Mouse (Mus musculus) heart, embryonic 15.5 days (tissue): ENCODE results near the gene Lag3. TPM values are rescaled to one million over a fixed set of nuclear protein-coding genes. Genes with fewer than 3 reads are reported as not detected.

ENCODE experiments used
- ATAC-seq: fragments of 200-750 bp; cut with Nextera tagmentation; replicated peaks from 2 replicates; pipeline ENCODE4 v1.8.0; 2017; ENCODE audit warnings: low read depth, moderate TSS enrichment; ENCODE audit not compliant: insufficient number of reproducible peaks, insufficient read depth, low FRiP score
- H3K27ac ChIP-seq: fragments of 300-500 bp; sonication (generic); 2 replicates; pipeline ENCODE4 v1.5.1; 2015; ENCODE audit warnings: mild to moderate bottlenecking, inconsistent platforms
- H3K27me3 ChIP-seq: fragments of 300-500 bp; sonication (generic); 2 replicates; pipeline ENCODE4 v1.6.1; 2015; ENCODE audit warnings: inconsistent platforms
- H3K36me3 ChIP-seq: fragments of 300-500 bp; sonication (generic); 2 replicates; pipeline ENCODE4 v1.6.1; 2015; ENCODE audit warnings: mild to moderate bottlenecking, inconsistent platforms
- H3K4me1 ChIP-seq: fragments of 300-500 bp; sonication (generic); replicated peaks from 2 replicates; pipeline ENCODE4 v1.6.1; 2015; ENCODE audit warnings: inconsistent platforms
- H3K4me2 ChIP-seq: fragments of 300-500 bp; sonication (generic); 2 replicates; pipeline ENCODE4 v1.6.1; 2015; ENCODE audit warnings: inconsistent platforms, mild to moderate bottlenecking, moderate library complexity
- H3K4me3 ChIP-seq: fragments of 300-500 bp; sonication (generic); 2 replicates; pipeline ENCODE4 v1.5.1; 2015; ENCODE audit warnings: mild to moderate bottlenecking, inconsistent platforms
- H3K9ac ChIP-seq: fragments of 300-500 bp; sonication (generic); 2 replicates; pipeline ENCODE4 v1.6.1; 2015; ENCODE audit warnings: mild to moderate bottlenecking, inconsistent platforms
- H3K9me3 ChIP-seq: fragments of 300-500 bp; sonication (generic); replicated peaks from 2 replicates; pipeline ENCODE4 v1.6.1; 2016; ENCODE audit warnings: inconsistent platforms
- WGBS: fragments of 180-500 bp; shearing (Covaris S2); methylation state at CpG from one replicate; pipeline ENCODE4 v1.1.7; 2015; ENCODE audit warnings: mixed read lengths; 5-methylcytosine and 5-hydroxymethylcytosine counted together
- polyA plus RNA-seq: library from polyadenylated mRNA; unstranded; fragments of >200 nt; fragmentation: Nextera tagmentation; extraction: Ambion mirVana; gene quantifications from 2 replicates; pipeline ENCODE4 v1.2.1, GENCODE M21; 2015

The Lag3 gene
- polyA plus RNA-seq, 1 experiment from 2014 or later = 1.2 TPM

DNA sequence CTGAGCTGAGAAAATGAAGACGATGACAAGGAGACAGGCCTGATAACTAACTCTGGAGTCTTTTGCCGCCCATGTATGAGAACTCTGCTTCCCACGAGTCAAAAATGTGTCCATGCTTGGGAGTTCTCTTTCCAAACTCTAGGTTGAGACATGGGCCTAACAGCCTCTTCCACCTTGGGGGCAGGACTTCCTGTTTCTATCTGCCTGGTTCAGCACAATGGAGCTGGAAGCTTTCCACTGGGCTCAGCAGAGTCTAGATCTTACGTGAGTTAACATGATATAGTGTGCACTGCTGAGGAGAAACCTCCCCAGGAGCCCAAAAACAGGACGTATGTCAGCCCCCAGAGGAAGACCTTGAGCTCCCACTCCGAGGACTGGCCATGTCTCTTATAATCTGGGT lies 1.7 kb upstream of the Lag3 start:
- 52% methylated on average over 6 of the region's 6 CpGs for whole genome bisulfite sequencing
- Histone ChIP-seq H3K4me3 (no peak overlapping the region), H3K4me1 (peaks cover 55% of the 10 kb centered on the region), H3K27me3 (peaks cover 12% of the 10 kb centered on the region), H3K36me3 (peaks cover 21% of the 10 kb centered on the region), H3K27ac (0 out of 2 replicates have a peak overlapping the region, but pooled peaks have one; percentile 28), H3K9me3 (no peaks in the 10 kb centered on the region), H3K9ac (no peak overlapping the region), H3K4me2 (no peak overlapping the region)
- ATAC-seq = no peak

DNA sequence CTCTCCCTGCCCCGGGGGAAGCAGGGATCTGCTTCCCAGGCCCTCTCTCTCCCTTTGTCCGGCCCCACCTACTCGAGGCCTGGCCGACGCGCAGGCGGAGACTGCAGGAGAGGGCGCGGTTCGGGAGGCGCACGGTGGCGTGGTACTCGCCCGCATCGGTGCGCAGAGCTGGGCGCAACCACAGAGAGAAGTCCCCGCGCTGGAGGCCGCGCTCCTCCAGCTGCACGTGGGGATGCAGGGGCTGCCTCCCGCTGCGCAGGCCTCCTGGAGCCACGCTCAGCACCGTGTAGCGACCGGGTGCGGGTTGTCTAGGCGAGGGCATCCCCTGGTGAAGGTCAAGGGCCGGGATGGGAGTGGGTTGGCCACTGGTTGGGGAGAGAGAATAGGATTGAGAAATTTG lies 1.5 kb downstream of the Lag3 start:
- peak overlapping the region; percentile 55 for H3K4me2 ChIP-seq
- H3K27me3 ChIP-seq = peaks cover 12% of the 10 kb centered on the region
- WGBS = 10% methylated on average over 32 of the region's 32 CpGs
- H3K4me3 ChIP-seq = peak overlapping the region; percentile 20; the same call in 1 of the 2 replicates
- no peak overlapping the region for H3K27ac ChIP-seq
- no peaks in the 10 kb centered on the region for H3K9me3 ChIP-seq
- peaks cover 41% of the 10 kb centered on the region for H3K4me1 ChIP-seq
- no peak for ATAC-seq
- peaks cover 18% of the 10 kb centered on the region for H3K36me3 ChIP-seq
- H3K9ac ChIP-seq = peak overlapping the region; percentile 40

DNA sequence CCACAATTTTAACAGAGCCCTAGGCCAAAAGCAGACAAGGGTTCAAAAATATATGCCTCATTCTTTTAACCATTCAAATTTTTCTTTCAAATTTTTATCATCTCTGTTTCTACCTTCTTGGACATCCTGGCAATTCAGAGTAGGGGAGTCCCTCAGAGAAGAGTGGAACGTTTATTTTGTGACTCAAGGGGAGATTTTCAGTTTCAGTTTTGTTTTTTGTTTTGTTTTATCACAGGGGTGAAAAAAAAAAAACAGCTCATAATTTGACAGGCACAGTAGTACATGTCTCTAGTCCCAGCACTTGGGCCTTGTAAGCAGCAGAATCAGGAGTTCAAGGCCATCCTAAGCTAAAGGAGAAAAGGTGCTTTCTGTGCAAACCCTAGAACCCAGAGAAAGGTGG lies 3.7 kb downstream of the Lag3 start:
- Histone ChIP-seq H3K27ac (no peak overlapping the region), H3K9ac (no peak overlapping the region), H3K4me1 (peaks cover 32% of the 10 kb centered on the region), H3K4me2 (no peak overlapping the region), H3K9me3 (no peaks in the 10 kb centered on the region), H3K4me3 (no peak overlapping the region), H3K36me3 (no peaks in the 10 kb centered on the region), H3K27me3 (peaks cover 12% of the 10 kb centered on the region)
- WGBS = 77% methylated on average over 1 of the region's 1 CpGs
- ATAC-seq = no peak

DNA sequence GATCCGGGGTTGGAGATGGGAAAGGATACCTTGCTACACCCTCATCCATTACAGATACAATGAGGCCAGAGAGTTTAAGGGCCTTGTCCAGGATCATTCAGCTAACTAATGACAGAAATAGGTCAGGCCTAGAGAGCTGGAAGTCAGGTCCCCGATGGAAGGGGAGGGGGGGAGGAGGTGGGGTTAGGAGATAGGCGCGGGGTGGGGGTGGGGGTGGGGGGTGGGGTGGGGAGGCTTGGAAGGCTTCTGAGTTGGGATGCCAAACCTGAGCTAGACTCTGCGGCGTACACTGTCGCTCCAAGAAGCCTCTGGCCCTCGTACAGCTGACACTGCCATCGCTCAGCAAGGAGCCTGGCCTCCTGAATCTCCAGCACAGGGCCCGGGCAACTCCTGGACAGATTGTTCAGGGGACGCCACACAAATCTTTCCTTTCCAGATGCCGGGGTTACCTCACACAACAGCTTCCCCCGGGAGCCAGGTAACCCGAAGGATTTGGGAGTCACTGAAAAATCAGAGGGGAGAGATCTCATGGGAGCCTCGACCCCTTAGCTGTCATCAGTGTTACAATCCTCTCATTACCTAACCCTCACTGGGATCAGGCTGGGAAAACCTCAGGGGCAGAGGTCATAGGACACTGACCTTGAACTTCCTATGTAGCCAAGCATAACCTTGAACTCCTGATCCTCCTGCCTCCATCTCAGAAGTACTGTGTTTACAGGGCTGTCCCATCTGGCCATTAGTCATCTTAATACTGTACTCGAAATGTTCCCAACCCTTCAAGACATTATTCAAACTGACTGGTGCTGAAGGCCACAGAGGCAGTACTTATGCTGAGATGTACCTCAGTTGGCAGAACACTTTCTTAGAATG lies 6.3 kb downstream of the Lag3 start:
- Histone ChIP-seq H3K27ac (peak overlapping the region; percentile 99), H3K4me1 (peaks cover 18% of the 10 kb centered on the region), H3K4me3 (peak overlapping the region; percentile 57), H3K4me2 (peak overlapping the region; percentile 78), H3K9me3 (no peaks in the 10 kb centered on the region), H3K27me3 (peaks cover 8% of the 10 kb centered on the region), H3K36me3 (no peaks in the 10 kb centered on the region), H3K9ac (peak overlapping the region; percentile 58; the same call in 1 of the 2 replicates)
- ATAC-seq = no peak
- WGBS = 51% methylated on average over 13 of the region's 16 CpGs

DNA sequence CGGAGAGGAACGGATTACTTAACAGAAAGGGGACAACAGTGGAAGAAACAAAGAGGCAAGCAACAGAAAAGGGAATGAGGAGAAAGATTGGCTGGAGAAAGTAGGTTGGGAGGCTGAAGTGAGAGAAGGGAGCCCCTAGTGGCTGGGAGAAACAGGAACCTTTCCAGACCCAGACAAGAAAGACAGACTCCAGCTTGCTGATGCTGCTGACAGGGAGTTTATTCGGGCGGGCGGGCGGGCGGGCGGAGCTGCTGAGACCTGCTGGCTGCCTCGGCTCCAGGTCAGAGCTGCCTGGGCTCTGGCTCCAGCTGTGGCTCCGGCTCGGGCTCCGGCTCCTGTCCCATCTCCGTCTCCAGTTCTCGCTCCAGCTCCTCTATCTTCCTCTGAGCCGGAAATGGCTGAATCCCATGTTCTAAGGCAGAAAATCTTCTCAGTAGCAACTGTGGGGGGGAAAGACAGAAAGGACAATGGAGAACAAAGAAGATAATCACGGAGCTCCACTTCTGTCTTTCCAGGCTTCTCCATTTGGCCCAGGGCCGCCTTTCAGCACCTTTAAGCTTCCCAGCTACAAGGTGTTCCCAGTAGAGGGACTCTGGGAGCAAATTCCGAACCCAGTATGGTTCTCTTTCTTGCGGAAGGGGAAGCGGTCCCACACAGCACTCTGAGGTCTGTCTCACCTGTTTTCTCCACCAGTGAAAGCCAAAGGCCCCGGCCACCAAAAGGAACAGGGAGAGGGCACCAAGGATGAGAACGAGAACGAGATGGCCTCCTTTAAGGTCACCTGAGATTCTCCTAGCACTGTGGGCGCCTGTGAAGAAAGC lies 7.1 kb downstream of the Lag3 start:
- 8% methylated on average over 24 of the region's 24 CpGs for WGBS
- no peaks in the 10 kb centered on the region for H3K36me3 ChIP-seq
- peak overlapping the region; percentile 57 for H3K4me3 ChIP-seq
- peak overlapping the region; percentile 78 for H3K4me2 ChIP-seq
- H3K9ac ChIP-seq = peak overlapping the region; percentile 58
- H3K27me3 ChIP-seq = no peaks in the 10 kb centered on the region
- peaks cover 11% of the 10 kb centered on the region for H3K4me1 ChIP-seq
- peak overlapping the region; percentile 99 for H3K27ac ChIP-seq
- peak; percentile 83 for ATAC-seq
- no peaks in the 10 kb centered on the region for H3K9me3 ChIP-seq

DNA sequence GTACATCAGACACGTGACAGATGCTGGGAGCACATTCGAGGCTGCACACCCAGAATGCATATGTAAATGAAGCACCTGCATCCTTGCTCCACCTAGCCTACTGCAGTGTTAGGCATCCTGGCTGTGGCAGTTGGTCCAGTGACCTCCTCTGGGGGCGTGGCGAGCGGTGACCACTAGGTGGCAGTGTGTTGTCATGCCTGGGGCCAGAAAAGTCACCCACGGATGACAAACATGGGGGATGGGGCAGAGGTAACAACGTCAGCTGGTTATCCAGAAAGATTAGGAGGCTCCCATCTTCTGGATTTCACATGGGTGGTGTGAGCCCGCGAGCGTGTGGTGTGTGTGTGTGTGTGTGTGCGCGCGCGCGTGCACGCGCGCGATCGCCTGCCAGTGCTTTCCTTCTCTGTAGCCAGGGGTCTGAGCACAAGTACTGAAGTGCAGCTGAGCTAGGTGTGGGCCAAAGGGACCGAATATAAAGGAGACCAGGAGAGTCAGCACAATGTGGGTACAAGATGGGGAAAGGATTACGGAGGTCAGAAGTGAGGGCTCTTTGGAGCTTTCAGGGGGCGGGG lies 7.8 kb downstream of the Lag3 start:
- no peaks in the 10 kb centered on the region for H3K9me3 ChIP-seq
- peak overlapping the region; percentile 99 for H3K27ac ChIP-seq
- H3K27me3 ChIP-seq = no peaks in the 10 kb centered on the region
- no peaks in the 10 kb centered on the region for H3K36me3 ChIP-seq
- peak overlapping the region; percentile 78 for H3K4me2 ChIP-seq
- under 1% methylated on average over 23 of the region's 23 CpGs for WGBS
- ATAC-seq = peak; percentile 83
- H3K4me1 ChIP-seq = peaks cover 11% of the 10 kb centered on the region
- peak overlapping the region; percentile 57 for H3K4me3 ChIP-seq
- peak overlapping the region; percentile 58 for H3K9ac ChIP-seq

DNA sequence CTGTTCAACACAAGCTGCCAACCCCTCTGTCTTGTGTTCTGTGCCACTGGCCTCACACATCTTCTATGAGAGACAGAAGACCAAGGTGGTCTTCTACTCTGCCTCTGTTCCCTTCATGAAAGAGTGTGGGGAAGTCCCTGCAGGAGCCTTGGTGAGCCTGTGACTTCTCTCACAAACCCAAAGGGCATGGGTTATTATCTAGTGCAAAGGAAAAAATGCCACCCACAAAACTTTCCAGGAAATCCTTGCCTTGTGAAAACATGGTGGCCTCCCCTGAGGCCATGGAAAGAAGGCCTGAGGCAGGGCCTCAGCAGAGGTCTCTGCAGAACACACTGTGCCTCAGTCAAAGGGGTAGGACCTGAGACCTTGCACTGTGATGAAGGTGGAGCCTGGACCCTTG lies 9.7 kb downstream of the Lag3 start:
- Histone ChIP-seq H3K4me1 (peaks cover 11% of the 10 kb centered on the region), H3K27me3 (no peaks in the 10 kb centered on the region), H3K36me3 (no peaks in the 10 kb centered on the region), H3K4me2 (no peak overlapping the region), H3K9ac (no peak overlapping the region), H3K4me3 (no peak overlapping the region), H3K27ac (no peak overlapping the region), H3K9me3 (no peaks in the 10 kb centered on the region)
- no peak for ATAC-seq

DNA sequence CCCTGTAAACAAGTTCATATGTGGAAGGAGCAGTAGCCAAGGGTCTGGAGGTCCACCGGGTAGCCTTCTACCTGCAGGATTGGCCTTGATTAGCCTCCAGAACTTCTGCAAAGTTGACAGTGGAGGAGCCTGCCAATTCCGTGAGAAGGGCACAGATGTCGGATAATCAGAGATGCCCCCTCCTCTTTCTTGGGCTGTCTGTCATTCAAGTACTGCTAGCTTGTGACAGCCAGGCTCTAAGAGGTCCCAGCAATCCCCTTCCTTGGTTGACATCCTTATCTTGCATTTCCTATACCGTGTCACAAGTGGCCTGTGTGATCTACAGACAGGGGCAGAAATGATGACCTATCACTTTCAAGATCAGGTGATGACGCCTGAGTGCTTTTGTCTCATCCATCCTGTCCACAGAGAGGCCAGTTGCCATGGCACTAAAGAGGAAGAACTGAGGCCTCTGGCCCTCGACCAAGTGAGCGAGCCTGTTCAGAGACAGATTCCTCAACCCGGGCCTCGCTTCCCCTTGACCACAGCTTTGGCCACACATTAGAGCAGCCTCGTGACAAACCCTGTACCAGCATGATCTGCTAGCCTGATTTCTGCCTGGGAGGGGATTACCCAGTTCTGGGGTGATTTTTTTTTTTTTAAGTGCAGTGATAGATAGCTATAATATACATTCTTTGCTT lies 10.6 kb downstream of the Lag3 start:
- Histone ChIP-seq H3K4me3 (no peak overlapping the region), H3K27ac (peak overlapping the region; percentile 18; the same call in 1 of the 2 replicates), H3K36me3 (no peaks in the 10 kb centered on the region), H3K4me2 (no peak overlapping the region), H3K4me1 (peaks cover 11% of the 10 kb centered on the region), H3K27me3 (no peaks in the 10 kb centered on the region), H3K9ac (no peak overlapping the region), H3K9me3 (no peaks in the 10 kb centered on the region)
- 30% methylated on average over 10 of the region's 10 CpGs for WGBS
- ATAC-seq = no peak

DNA sequence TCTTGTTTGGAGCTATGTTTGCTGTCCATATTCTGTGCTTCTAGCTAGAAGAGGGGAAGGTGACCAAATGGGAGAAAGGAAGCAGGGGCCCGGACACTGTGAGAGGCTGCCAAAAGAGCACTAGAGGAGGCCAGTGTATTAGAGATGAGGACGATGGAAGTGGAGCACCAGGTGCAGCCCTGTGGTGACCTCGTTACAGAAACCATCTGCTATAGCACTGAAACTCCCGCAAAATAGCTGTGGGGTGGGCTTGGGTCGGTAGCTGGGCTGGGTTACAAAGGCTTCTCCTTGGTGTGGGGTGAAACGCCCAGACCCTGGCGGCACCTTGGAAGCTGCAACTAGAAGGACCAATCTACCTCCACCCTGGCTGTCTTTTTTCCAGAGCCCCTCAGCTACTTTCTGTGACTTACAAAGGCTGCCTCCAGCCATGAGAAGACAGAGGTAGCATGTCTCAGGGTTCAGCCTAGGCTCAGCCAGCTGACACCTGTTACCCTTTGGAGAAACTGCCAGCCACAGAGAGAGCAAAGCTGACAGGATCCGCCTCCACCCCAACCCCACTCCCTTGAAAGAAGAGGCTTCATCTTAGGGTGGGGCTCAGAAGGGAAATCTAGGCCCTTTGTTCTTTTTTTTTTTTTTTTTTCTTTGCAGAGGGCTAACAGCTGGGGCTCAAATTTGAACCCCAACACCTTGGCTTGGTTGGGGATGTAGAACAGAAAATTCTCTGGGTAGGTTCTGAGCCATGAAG lies 11.3 kb downstream of the Lag3 start:
- H3K4me1 ChIP-seq = peaks cover 8% of the 10 kb centered on the region
- no peak overlapping the region for H3K9ac ChIP-seq
- 67% methylated on average over 8 of the region's 8 CpGs for WGBS
- H3K36me3 ChIP-seq = no peaks in the 10 kb centered on the region
- H3K4me3 ChIP-seq = no peak overlapping the region
- H3K27ac ChIP-seq = peak overlapping the region; percentile 18; the same call in 1 of the 2 replicates
- H3K9me3 ChIP-seq = no peaks in the 10 kb centered on the region
- H3K27me3 ChIP-seq = no peaks in the 10 kb centered on the region
- no peak for ATAC-seq
- no peak overlapping the region for H3K4me2 ChIP-seq

DNA sequence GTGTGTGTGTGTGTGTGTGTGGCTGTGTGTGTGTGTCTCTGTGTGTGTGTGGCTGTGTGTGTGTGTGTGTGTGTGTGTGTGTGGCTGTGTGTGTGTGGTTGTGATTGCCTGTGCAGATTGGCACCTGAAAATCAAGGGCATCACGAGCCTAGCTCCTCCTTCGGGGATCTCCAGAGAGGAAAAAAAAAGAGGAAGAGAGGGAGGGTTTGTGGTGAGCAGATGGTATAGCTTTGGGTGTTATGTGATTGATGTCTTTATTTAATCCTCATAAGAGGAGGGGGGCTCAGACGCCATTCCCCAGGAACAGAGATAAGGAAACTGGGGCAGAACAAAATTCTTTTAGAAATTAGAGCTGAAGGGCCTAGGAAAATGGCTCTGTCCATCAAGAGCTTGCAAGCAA lies 13.1 kb downstream of the Lag3 start:
- no peak overlapping the region for H3K4me3 ChIP-seq
- no peaks in the 10 kb centered on the region; the same call in 1 of the 2 replicates for H3K4me1 ChIP-seq
- no peak overlapping the region for H3K9ac ChIP-seq
- H3K27ac ChIP-seq = no peak overlapping the region
- H3K9me3 ChIP-seq = no peaks in the 10 kb centered on the region
- no peaks in the 10 kb centered on the region for H3K36me3 ChIP-seq
- H3K27me3 ChIP-seq = no peaks in the 10 kb centered on the region
- H3K4me2 ChIP-seq = no peak overlapping the region
- WGBS = 38% methylated on average over 3 of the region's 3 CpGs
- no peak for ATAC-seq
